Mouse (Mus musculus) retina, adult 2 months (tissue): ENCODE results near the gene Hoxd8.

Experiments used
- DNase-seq: peaks from one replicate; pipeline ENCODE4 v3.0.0-alpha.2; 2012; ENCODE audit warnings: low read depth, low spot score

Gene Hoxd8

DNA sequence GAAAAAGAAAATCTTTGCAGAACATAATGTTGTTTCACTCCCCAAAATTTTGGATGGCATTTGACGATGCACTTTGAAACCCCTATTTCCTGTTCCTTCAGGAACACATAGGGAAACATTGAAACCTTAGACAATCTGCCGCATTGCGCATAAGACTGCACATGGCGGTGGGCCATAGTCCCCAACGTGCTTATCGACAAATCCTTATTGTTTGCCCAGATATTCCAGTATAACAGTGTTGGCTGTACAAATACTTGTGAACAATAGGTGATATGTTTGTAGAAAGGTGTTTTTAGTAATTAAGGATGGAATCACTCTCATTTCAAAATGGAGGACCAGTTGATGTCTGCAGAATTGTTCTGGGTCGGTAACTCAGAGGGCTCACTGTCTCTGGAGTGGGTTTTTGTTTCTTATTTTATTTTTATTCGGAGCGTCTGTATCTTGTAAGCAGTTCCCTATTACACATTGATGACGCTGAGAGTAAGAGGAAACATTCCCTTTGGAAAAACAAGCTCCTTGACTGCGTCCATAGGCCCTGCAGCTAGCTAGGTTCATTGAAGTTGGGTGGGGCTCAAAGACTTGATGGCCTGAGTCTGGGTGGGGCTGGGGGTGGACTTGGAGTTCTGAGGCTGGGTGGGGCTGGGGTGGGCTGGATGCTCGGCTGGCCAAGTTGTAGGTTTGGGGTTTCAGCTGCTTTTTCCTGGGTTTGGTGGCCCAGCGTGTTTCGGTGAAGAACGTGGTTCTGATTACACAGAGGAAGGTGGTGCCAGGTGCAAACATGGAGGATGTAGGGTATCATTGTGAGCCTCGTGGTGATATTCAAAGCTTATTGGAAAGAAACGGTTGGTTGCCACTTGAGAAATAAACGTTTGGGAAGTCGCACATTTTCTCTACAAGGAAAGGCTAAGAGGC, 9.1 kb downstream of the Hoxd8 start:
- no peak for DNase-seq

DNA sequence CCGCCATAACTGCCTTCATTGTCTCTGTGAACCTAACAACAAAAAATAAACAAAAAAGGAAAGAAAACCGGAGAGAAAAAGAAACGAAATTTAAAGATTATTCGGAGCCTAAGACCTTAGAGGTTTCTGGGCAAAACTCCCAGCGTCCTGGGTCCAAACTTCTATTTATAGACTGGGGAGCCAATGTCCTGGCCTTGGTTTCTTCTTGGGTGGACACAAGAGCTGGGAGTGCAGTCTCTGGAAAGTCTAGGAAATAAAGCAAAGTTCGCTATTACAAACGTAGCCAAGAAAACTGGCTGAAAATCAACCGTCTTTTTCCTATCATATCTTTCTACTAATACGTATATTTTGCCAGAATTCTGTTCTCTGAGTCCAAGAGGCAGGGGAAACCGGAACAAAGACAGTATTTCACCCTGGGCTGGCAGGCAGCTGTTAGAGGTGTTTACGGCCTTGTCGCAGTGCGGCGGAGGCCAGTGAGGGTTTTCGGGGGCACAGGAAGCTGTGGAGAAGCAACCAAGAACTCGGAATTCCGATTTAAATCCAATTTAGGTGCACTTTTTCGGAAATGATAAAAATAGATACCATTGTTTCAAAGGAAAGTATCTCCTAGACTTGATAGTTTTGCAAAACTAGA, 9.9 kb downstream of the Hoxd8 start:
- no peak for DNase-seq

DNA sequence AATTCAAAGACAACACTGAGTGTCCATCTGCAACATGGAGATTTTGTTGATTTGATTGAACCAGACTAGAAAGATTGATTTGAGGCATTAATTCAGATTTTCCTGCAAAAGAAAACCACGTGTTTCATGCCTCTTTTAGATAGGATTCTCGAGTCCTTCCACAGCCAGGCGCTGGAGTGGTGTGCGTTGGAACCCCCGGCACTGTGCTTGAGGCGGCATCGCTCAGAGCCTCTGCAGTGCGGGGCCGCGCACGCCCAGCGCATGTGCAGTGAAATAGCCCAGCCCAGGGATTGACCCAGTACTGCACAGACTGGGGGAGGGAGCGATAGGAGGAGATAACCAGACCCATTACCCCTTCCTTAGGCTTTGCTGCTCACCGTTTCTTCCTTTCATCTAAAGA, 10.5 kb downstream of the Hoxd8 start:
- no peak for DNase-seq

GRCm38 (mm10) chr2:74715504-74716241, 11.3 kb downstream of the Hoxd8 start:
- DNase-seq, result peak; percentile 30

DNA sequence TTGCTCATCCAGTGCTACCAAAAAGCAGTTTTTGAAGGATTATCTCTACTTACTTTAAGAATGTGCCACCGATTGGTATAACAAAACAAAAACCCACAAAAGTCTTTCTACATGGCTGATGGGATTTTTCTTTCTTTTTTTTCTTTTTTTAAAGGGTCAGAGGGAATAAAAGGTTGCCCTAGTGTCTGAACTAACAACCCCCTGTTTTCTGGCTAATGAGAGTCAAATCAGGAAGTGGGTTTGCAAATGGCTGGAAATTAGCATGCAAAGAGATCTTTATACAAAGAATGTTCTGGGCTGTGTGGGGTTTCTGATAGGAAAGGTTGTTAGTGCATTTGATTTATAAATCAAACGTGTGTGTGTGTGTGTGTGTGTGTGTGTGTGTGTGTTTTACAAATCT, 16.0 kb downstream of the Hoxd8 start:
- DNase-seq, result no peak

- no peak for DNase-seq
Observed at GRCm38 (mm10) chr2:74720955-74721491, 16.6 kb downstream of the Hoxd8 start.

- no peak for DNase-seq
Observed at GRCm38 (mm10) chr2:74721882-74722281, 17.5 kb downstream of the Hoxd8 start.

- DNase-seq, result no peak
Observed at GRCm38 (mm10) chr2:74722949-74723348, 18.5 kb downstream of the Hoxd8 start.

GRCm38 (mm10) chr2:74724244-74725015, 20.0 kb downstream of the Hoxd8 start:
- no peak for DNase-seq

GRCm38 (mm10) chr2:74725171-74725570, 20.8 kb downstream of the Hoxd8 start:
- no peak for DNase-seq

- DNase-seq, result no peak
Observed at GRCm38 (mm10) chr2:74726551-74726950, 22.1 kb downstream of the Hoxd8 start, which contains the start of gene Gm28230. Gene Gm28230 (plus strand): TSS chr2:74726728.

GRCm38 (mm10) chr2:74726973-74727639, 22.7 kb downstream of the Hoxd8 start:
- DNase-seq, result no peak

- DNase-seq, result no peak
Observed at GRCm38 (mm10) chr2:74727640-74728302, 23.4 kb downstream of the Hoxd8 start.

DNA sequence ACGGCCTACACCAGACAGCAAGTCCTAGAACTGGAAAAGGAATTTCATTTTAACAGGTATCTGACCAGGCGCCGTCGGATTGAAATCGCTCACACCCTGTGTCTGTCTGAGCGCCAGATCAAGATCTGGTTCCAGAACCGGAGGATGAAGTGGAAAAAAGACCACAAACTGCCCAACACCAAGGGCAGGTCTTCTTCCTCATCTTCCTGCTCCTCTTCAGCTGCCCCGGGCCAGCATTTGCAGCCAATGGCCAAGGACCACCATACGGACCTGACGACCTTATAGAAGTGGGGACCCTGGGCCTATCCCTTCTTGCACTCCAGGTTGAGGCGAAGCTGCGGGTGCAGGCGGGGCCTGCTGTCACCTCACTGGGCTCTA, 23.9 kb downstream of the Hoxd8 start:
- DNase-seq, result no peak

DNA sequence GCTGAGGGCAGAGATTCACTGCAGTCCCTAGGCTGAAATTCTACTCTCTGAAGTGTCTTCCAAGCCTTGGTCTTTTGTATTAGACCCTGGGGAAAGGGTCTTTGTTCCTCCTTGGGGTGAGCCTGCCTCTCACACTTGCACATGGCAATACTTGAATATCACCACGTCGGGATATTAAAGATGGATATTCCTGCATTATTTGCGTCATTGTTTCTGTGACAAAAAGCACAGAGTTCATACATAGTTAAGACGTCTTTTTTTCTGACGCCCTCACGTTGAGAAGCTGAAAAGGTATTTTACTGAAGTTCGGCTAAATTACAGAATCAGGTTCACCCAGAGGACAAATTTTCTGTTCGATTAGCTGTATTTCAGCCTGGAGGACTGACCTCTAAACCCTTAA, 25.9 kb downstream of the Hoxd8 start:
- no peak for DNase-seq

DNA sequence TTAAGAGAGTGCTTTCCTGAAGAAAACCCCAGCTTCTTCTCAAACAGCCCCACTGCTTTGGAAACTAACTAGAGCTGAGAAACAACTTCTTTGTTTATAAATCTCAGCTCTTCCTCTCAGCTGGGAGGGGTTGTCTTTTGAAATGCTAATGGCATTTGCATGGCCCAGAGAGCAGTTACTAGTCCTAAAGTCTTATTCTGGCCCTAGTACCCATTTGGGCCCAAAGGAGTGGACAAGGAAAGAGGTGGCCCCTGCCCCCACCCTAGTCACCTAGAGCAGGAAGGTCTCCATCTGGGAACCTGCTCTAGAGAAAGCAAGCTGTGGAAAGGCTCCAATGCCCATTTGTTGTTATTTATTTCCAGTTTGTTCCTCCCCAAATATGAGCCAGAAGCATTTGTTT, 26.6 kb downstream of the Hoxd8 start:
- no peak for DNase-seq

DNA sequence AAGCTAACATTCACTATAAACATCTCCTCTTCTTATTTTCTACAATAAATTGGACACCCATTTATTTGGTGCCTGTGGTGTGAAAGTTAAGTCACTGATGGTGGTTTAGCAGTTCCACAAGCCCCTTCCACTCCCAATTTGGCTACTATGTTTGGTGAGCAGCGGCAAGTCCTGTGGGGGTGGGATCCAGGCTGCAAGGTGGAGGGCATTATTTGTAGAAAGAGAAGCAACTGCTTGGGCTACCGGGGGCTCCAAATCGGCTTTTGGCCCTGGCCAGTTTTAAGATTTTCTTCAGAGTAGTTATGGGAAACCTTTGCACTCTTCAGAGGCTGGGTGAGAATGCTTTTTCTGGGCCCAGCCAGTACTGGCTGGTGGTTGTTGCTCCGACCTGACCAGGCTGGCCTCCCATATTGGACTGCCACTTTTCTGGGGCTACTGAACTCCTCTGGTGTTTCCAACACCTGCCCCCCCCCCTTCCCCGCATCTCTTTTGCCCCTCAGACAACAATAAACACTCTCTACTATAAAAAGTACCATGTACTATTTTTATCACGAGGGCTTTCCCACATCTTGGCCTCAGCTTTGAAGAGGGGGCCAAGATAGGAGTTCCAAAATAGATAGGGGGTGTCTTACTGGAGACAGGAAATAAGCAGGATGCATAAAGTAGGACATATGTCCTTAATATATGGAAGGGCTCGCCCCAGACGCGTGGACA, 27.5 kb downstream of the Hoxd8 start:
- no peak for DNase-seq

GRCm38 (mm10) chr2:74732513-74733316, 28.3 kb downstream of the Hoxd8 start:
- no peak for DNase-seq

DNA sequence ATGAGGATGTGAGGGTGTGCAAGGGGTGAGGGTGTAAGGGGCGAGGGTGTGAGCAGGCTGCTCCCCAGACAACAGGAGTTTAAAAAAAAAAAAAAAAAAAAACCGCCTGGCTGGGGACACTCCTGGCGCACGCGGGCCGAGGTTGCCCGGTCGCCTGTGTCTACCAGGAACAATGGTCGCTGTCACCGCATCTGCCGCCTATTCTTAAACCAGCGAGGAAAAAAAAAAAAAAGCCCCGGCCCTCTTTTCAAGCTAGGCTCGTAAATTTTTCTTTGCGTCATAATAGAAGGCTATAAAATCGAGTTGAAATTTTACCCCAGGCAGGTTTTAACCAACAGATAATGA, 28.9 kb downstream of the Hoxd8 start:
- DNase-seq, result no peak
